Mouse (Mus musculus) monocyte, adult 59 days (primary cell): ENCODE results near the gene March5. TPM values are rescaled to one million over a fixed set of nuclear protein-coding genes. Genes with fewer than 3 reads are reported as not detected.

ENCODE experiments used
- total RNA-seq, 2 experiments: library from RNA; stranded (reverse); gene quantifications; one replicate each; pipeline ENCODE4 v1.2.4; 2023

March5 gene
- 10 to 100 TPM; 76.0 to 82.5 TPM for total RNA-seq

GRCm38 (mm10) chr19:37207303-37208175 lies at the start of gene March5:
Gene March5, plus strand, starts transcription at chr19:37207543.

GRCm38 (mm10) chr19:37208176-37208755 lies 923 bp downstream of the March5 start, which contains the start of gene Cpeb3:
Gene Cpeb3, minus strand, starts transcription at chr19:37208601.

Other genes with a start within 250 kb of the March5 start
- gene Cpeb3, start 1.1 kb downstream of the March5 start, total RNA-seq: 1 to 10 TPM; 9.0 to 9.2 TPM
- 10 to 100 TPM; 28.8 to 30.1 TPM for gene Ide, start 130.3 kb downstream of the March5 start, total RNA-seq
- 1 to 10 TPM; 1.3 to 1.6 TPM for gene Kif11, start 168.9 kb downstream of the March5 start, total RNA-seq
- gene Hhex, start 227.3 kb downstream of the March5 start, total RNA-seq: 10 to 100 TPM; 50.4 to 51.2 TPM